Mouse (Mus musculus) midbrain, postnatal 0 days (tissue): ENCODE results near the gene Gm6309. TPM values are rescaled to one million over a fixed set of nuclear protein-coding genes. Genes with fewer than 3 reads are reported as not detected.
"Not testable (repeated sequence)": the region's sequence is repeated elsewhere in the genome, so short reads cannot be mapped to it uniquely, and the experiment has no call there.

Source experiments
- ATAC-seq: fragments of 200-750 bp; cut with Nextera tagmentation; 2 replicates; pipeline ENCODE4 v1.8.0; 2017; ENCODE audit warnings: moderate number of reproducible peaks, mild to moderate bottlenecking, moderate TSS enrichment, moderate library complexity; ENCODE audit not compliant: low FRiP score
- DNase-seq: peaks from one replicate; pipeline ENCODE4 v3.0.0-alpha.2; 2015; ENCODE audit warnings: low spot score
- H3K27ac ChIP-seq: fragments of 300-500 bp; sonication (generic); 2 replicates; pipeline ENCODE4 v1.5.1; 2014; ENCODE audit warnings: low read depth, mild to moderate bottlenecking, low read length, mixed read lengths
- H3K27me3 ChIP-seq: fragments of 300-500 bp; sonication (generic); 2 replicates; pipeline ENCODE4 v1.6.1; 2014; ENCODE audit warnings: low read length, control low read depth, mixed read lengths; ENCODE audit not compliant: insufficient read depth
- H3K36me3 ChIP-seq: fragments of 300-500 bp; sonication (generic); 2 replicates; pipeline ENCODE4 v1.6.1; 2014; ENCODE audit warnings: low read length, control low read depth, mixed read lengths; ENCODE audit not compliant: insufficient read depth
- H3K4me1 ChIP-seq: fragments of 300-500 bp; sonication (generic); 2 replicates; pipeline ENCODE4 v1.6.1; 2014; ENCODE audit warnings: mild to moderate bottlenecking, control low read depth, antibody characterized with exemption, low read length, mixed read lengths; ENCODE audit not compliant: insufficient read depth
- H3K4me2 ChIP-seq: fragments of 300-500 bp; sonication (generic); 2 replicates; pipeline ENCODE4 v1.6.1; 2014; ENCODE audit warnings: low read depth, mild to moderate bottlenecking, low read length, mixed read lengths; ENCODE audit not compliant: poor library complexity, severe bottlenecking
- H3K4me3 ChIP-seq: fragments of 300-500 bp; sonication (generic); 2 replicates; pipeline ENCODE4 v1.5.1; 2014; ENCODE audit warnings: low read depth, mild to moderate bottlenecking, low read length, moderate library complexity
- H3K9ac ChIP-seq: fragments of 300-500 bp; sonication (generic); replicated peaks from 2 replicates; pipeline ENCODE4 v1.6.1; 2014; ENCODE audit warnings: mild to moderate bottlenecking, low read length, moderate library complexity, mixed read lengths; ENCODE audit not compliant: poor library complexity, severe bottlenecking
- H3K9me3 ChIP-seq: fragments of 300-500 bp; sonication (generic); 2 replicates; pipeline ENCODE4 v1.6.1; 2016; ENCODE audit warnings: low read length, control low read depth
- CTCF ChIP-seq: IDR thresholded peaks from 2 replicates; pipeline ENCODE4 v1.5.1; 2016; ENCODE audit warnings: antibody characterized with exemption, mild to moderate bottlenecking
- WGBS: fragments of 180-500 bp; shearing (Covaris S2); extraction: QIAGEN DNeasy Blood & Tissue Kit; methylation state at CpG from one replicate; pipeline ENCODE4 v1.1.7; 2014; 5-methylcytosine and 5-hydroxymethylcytosine counted together
- polyA plus RNA-seq: library from polyadenylated mRNA; unstranded; fragments of >200 nt; fragmentation: Nextera tagmentation; extraction: Ambion mirVana; gene quantifications from 2 replicates; pipeline ENCODE4 v1.2.1, GENCODE M21; 2015
- total RNA-seq: library from RNA; depleted of rRNA; stranded (reverse); fragments of >200 nt; gene quantifications from 2 replicates; pipeline ENCODE4 v1.2.3, GENCODE M21; 2014; rRNA removed

Gm6309 gene
- not detected in 2 replicates for total RNA-seq
- polyA plus RNA-seq, result not detected in 2 replicates

- not testable (repeated sequence) for H3K9ac ChIP-seq, H3K27me3 ChIP-seq, H3K4me1 ChIP-seq, H3K9me3 ChIP-seq, H3K36me3 ChIP-seq, ATAC-seq, H3K4me2 ChIP-seq, H3K4me3 ChIP-seq, DNase-seq, H3K27ac ChIP-seq
- WGBS, result 82% methylated on average over 2 of the region's 2 CpGs
These were observed at the start of gene Gm6309 for GRCm38 (mm10) chr5:146170621-146171020. Gm6309 (minus strand) TSS chr5:146170721.

- WGBS, result 96% methylated on average over 5 of the region's 5 CpGs
- no peak for ATAC-seq
- TF ChIP-seq CTCF, result no peak
These were observed 35.0 kb upstream of the Gm6309 start for GRCm38 (mm10) chr5:146205537-146205936.

GRCm38 (mm10) chr5:146203921-146204320 is 33.4 kb upstream of the Gm6309 start:
- H3K4me3 ChIP-seq, result no peak overlapping the region
- no peaks in the 10 kb centered on the region for H3K27me3 ChIP-seq
- no peak for DNase-seq
- H3K36me3 ChIP-seq, result peaks cover 54% of the 10 kb centered on the region
- TF ChIP-seq CTCF, result no peak
- no peaks in the 10 kb centered on the region for H3K4me1 ChIP-seq
- ATAC-seq, result no peak
- WGBS, result 88% methylated on average over 2 of the region's 2 CpGs
- no peak overlapping the region for H3K27ac ChIP-seq
- no peaks in the 10 kb centered on the region for H3K9me3 ChIP-seq
- H3K4me2 ChIP-seq, result no peak overlapping the region
- no peak overlapping the region for H3K9ac ChIP-seq

More at GRCm38 (mm10) chr5:146205537-146205936, 35.0 kb upstream of the Gm6309 start:
- Histone ChIP-seq H3K4me2 (no peak overlapping the region), H3K27ac (no peak overlapping the region), H3K4me1 (no peaks in the 10 kb centered on the region), H3K36me3 (peaks cover 64% of the 10 kb centered on the region), H3K27me3 (no peaks in the 10 kb centered on the region), H3K9ac (no peak overlapping the region), H3K4me3 (no peak overlapping the region), H3K9me3 (no peaks in the 10 kb centered on the region)
- no peak for DNase-seq

- peak; percentile 22 for TF ChIP-seq CTCF
- Histone ChIP-seq H3K4me2 (no peak overlapping the region), H3K4me1 (no peaks in the 10 kb centered on the region), H3K36me3 (peaks cover 31% of the 10 kb centered on the region), H3K27ac (no peak overlapping the region), H3K27me3 (no peaks in the 10 kb centered on the region), H3K4me3 (no peak overlapping the region), H3K9me3 (no peaks in the 10 kb centered on the region), H3K9ac (no peak overlapping the region)
- DNase-seq, result no peak
- ATAC-seq, result no peak
- over 99% methylated on average over 6 of the region's 6 CpGs for WGBS
These were observed 30.1 kb upstream of the Gm6309 start for GRCm38 (mm10) chr5:146200580-146200979.

GRCm38 (mm10) chr5:146199540-146199939 is 29.0 kb upstream of the Gm6309 start:
- no peak for ATAC-seq
- no peak overlapping the region for H3K27ac ChIP-seq
- TF ChIP-seq CTCF, result no peak
- WGBS, result 83% methylated on average over 2 of the region's 2 CpGs
- DNase-seq, result no peak
- H3K4me3 ChIP-seq, result no peak overlapping the region
- H3K36me3 ChIP-seq, result peaks cover 21% of the 10 kb centered on the region
- H3K9me3 ChIP-seq, result no peaks in the 10 kb centered on the region
- H3K27me3 ChIP-seq, result no peaks in the 10 kb centered on the region
- H3K4me1 ChIP-seq, result no peaks in the 10 kb centered on the region
- no peak overlapping the region for H3K4me2 ChIP-seq
- H3K9ac ChIP-seq, result no peak overlapping the region

- Histone ChIP-seq H3K4me2 (no peak overlapping the region), H3K36me3 (peaks cover 17% of the 10 kb centered on the region), H3K9me3 (no peaks in the 10 kb centered on the region), H3K27ac (no peak overlapping the region), H3K9ac (no peak overlapping the region), H3K4me3 (no peak overlapping the region), H3K4me1 (no peaks in the 10 kb centered on the region), H3K27me3 (no peaks in the 10 kb centered on the region)
- TF ChIP-seq CTCF, result no peak
- DNase-seq (no peak), ATAC-seq (no peak)
These were observed 28.6 kb upstream of the Gm6309 start for GRCm38 (mm10) chr5:146199073-146199472.
